Mouse (Mus musculus) kidney, postnatal 0 days (tissue): ENCODE measurements at regions not wholly inside any gene's neighbourhood (a gene's known extent, or its start where the extent isn't known, plus 50 kb on each side); places are given as distances from the start of the nearest gene placed in this dataset.

Experiments used
- ATAC-seq: fragments of 200-750 bp; cut with Nextera tagmentation; replicated peaks from 2 replicates; pipeline ENCODE4 v1.8.0; 2017; ENCODE audit warnings: low read depth, moderate number of reproducible peaks, moderate TSS enrichment, moderate library complexity; ENCODE audit not compliant: low FRiP score
- DNase-seq: peaks from one replicate; pipeline ENCODE4 v3.0.0-alpha.2; 2016; ENCODE audit warnings: low spot score
- H3K27ac ChIP-seq: fragments of 300-500 bp; sonication (generic); 2 replicates; pipeline ENCODE4 v1.5.1; 2014; ENCODE audit warnings: mild to moderate bottlenecking
- H3K27me3 ChIP-seq: fragments of 300-500 bp; sonication (generic); 2 replicates; pipeline ENCODE4 v1.6.1; 2014; ENCODE audit warnings: low read length, mixed read lengths; ENCODE audit not compliant: insufficient read depth
- H3K36me3 ChIP-seq: fragments of 300-500 bp; sonication (generic); 2 replicates; pipeline ENCODE4 v1.6.1; 2014; ENCODE audit warnings: low read length, mixed read lengths; ENCODE audit not compliant: insufficient read depth
- H3K4me1 ChIP-seq: fragments of 300-500 bp; sonication (generic); replicated peaks from 2 replicates; pipeline ENCODE4 v1.6.1; 2014; ENCODE audit warnings: antibody characterized with exemption, low read length, mixed read lengths; ENCODE audit not compliant: insufficient read depth
- H3K4me2 ChIP-seq: fragments of 300-500 bp; sonication (generic); 2 replicates; pipeline ENCODE4 v1.6.1; 2014; ENCODE audit warnings: mild to moderate bottlenecking, low read length, moderate library complexity, mixed read lengths
- H3K4me3 ChIP-seq: fragments of 300-500 bp; sonication (generic); replicated peaks from 2 replicates; pipeline ENCODE4 v1.5.1; 2014; ENCODE audit warnings: low read depth, low read length
- H3K9ac ChIP-seq: fragments of 300-500 bp; sonication (generic); 2 replicates; pipeline ENCODE4 v1.6.1; 2014; ENCODE audit warnings: low read depth, low read length
- H3K9me3 ChIP-seq: fragments of 300-500 bp; sonication (generic); replicated peaks from 2 replicates; pipeline ENCODE4 v1.6.1; 2016; ENCODE audit warnings: low read length, inconsistent platforms, mixed read lengths
- CTCF ChIP-seq: IDR thresholded peaks from 2 replicates; pipeline ENCODE4 v1.5.1; 2016; ENCODE audit warnings: antibody characterized with exemption, low read depth, mild to moderate bottlenecking, moderate library complexity
- WGBS: fragments of 180-500 bp; shearing (Covaris S2); extraction: QIAGEN DNeasy Blood & Tissue Kit; methylation state at CpG from one replicate; pipeline ENCODE4 v1.1.7; 2014; 5-methylcytosine and 5-hydroxymethylcytosine counted together

- no peak overlapping the region for H3K4me3 ChIP-seq
- H3K9me3 ChIP-seq: no peaks in the 10 kb centered on the region
- 30% methylated on average over 8 of the region's 8 CpGs for WGBS
- ATAC-seq: no peak
- H3K36me3 ChIP-seq: no peaks in the 10 kb centered on the region
- no peak overlapping the region for H3K4me2 ChIP-seq
- H3K27me3 ChIP-seq: 0 out of 2 replicates have a peak, but pooled peaks cover 2% of the 10 kb centered on the region
- H3K27ac ChIP-seq: no peak overlapping the region
- H3K9ac ChIP-seq: no peak overlapping the region
- no peaks in the 10 kb centered on the region for H3K4me1 ChIP-seq
- DNase-seq: peak; percentile 11
- TF ChIP-seq CTCF: no peak
These were observed 303.8 kb downstream of the Hlx start for GRCm38 (mm10) chr1:184428612-184429011.

GRCm38 (mm10) chr1:184428035-184428434, 304.4 kb downstream of the Hlx start:
- Histone ChIP-seq H3K4me1 (no peaks in the 10 kb centered on the region), H3K9me3 (no peaks in the 10 kb centered on the region), H3K9ac (no peak overlapping the region), H3K4me3 (no peak overlapping the region), H3K27me3 (0 out of 2 replicates have a peak, but pooled peaks cover 2% of the 10 kb centered on the region), H3K4me2 (no peak overlapping the region), H3K36me3 (no peaks in the 10 kb centered on the region), H3K27ac (no peak overlapping the region)
- ATAC-seq (no peak), DNase-seq (no peak)
- 72% methylated on average over 3 of the region's 3 CpGs for WGBS
- TF ChIP-seq CTCF: no peak

DNA sequence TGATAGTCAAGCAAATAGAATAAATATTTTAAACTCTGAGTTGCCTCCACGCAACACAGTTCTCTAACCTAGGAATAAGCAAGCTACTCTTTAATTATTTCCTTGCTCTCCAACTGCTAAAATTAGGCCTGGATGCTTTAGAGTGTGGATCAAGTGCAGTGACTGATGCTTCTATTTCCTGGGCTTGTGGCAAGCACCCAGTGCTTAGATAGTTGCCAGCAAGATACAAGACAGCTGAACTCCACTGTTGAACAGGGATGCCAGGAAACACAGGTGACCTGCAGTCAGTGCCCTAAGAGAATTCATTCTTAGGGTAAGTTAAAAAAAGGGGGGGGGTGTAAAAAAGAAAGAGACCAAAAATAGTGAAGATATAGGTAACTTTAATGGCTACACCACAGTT, 306.7 kb downstream of the Hlx start:
- WGBS: 93% methylated on average over 1 of the region's 1 CpGs
- no peak for DNase-seq
- Histone ChIP-seq H3K4me3 (no peak overlapping the region), H3K4me1 (no peaks in the 10 kb centered on the region), H3K4me2 (no peak overlapping the region), H3K27ac (no peak overlapping the region), H3K9me3 (no peaks in the 10 kb centered on the region), H3K9ac (no peak overlapping the region), H3K27me3 (0 out of 2 replicates have a peak, but pooled peaks cover 2% of the 10 kb centered on the region), H3K36me3 (no peaks in the 10 kb centered on the region)
- no peak for TF ChIP-seq CTCF
- ATAC-seq: no peak

DNA sequence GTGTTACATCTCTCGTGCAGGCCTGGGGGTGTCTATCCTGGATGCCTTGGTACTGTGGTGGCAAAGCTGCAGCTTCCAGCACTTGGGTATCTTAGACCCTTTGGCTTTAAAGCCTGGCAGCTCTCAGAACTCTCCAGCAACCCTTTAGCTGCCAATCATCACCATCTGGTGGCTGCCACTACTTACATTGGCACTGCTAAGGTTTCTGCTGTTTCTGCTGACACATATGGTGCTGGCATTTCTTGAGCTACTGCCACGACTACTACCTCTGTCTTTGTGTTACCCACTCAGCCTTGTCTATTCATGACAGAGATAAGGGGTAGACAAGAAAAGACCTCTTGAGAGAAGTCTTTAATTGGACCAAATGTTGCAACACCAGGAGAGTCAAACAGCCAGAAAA, 308.4 kb downstream of the Hlx start:
- no peak for TF ChIP-seq CTCF
- Histone ChIP-seq H3K27me3 (no peaks in the 10 kb centered on the region), H3K9me3 (no peaks in the 10 kb centered on the region), H3K9ac (no peak overlapping the region), H3K27ac (no peak overlapping the region), H3K4me3 (no peak overlapping the region), H3K36me3 (no peaks in the 10 kb centered on the region), H3K4me1 (no peaks in the 10 kb centered on the region), H3K4me2 (no peak overlapping the region)
- ATAC-seq (no peak), DNase-seq (no peak)
- 84% methylated on average over 2 of the region's 2 CpGs for WGBS

DNA sequence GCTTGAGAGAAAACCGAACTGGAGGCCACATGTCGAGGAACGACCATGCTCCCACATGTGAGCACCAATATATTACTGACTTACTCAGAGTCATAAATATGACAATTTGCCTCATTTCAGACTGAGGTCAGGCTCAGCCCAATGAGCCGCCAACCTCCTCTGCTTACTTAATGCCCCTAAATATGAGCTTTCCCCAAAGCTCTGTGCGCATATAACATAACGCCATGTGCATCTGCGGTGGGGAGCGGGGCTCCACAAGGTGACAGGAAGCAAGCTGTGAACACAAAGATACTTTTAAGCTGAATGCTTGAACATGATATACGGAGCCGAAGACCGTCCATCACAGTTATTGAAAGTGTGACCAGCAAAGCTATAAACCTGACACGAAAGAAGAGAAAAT, 319.8 kb downstream of the Hlx start:
- ATAC-seq: no peak
- no peak for TF ChIP-seq CTCF
- Histone ChIP-seq H3K36me3 (no peaks in the 10 kb centered on the region), H3K4me2 (no peak overlapping the region), H3K4me1 (no peaks in the 10 kb centered on the region), H3K27ac (no peak overlapping the region), H3K27me3 (no peaks in the 10 kb centered on the region), H3K9me3 (no peaks in the 10 kb centered on the region), H3K9ac (no peak overlapping the region), H3K4me3 (no peak overlapping the region)
- 33% methylated on average over 12 of the region's 12 CpGs for WGBS
- DNase-seq: no peak

DNA sequence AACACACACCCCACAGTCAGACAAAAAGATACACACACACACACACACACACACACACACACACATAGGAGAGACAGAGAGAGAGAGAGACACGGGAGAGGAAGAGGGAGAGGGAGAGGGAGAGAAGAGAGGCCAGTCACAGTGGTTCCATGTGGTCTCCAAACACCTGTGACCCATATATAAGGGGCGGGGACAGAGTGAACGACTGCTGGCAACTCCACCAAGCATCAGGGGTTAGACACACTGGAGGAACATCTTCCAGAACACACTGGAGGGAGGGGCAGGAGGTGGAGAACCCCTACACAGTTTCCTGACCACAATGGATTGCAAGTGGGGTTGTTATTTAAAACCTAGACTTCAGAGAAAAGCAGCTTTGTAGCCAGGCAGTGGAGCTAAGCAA, 321.4 kb downstream of the Hlx start:
- ATAC-seq: no peak

DNA sequence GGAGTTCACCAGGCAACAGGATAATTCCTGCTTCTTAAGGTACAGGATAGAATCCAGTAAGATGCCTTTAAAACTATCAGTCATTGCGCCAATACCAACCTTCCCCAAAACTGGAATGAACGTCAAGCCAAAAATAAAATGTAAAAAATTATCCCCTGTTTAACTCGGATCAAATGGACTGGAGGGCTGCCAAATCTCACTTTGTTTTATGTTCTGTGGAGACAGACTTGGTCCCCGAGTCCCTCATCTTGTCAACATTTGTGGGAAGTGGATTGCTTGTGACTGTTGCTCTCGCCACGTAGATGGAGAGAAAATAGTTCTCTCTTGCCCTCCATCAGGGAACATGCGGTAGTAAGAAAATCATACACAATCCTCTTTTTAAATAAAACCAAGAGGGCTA, 322.4 kb downstream of the Hlx start:
- 57% methylated on average over 7 of the region's 7 CpGs for WGBS
- Histone ChIP-seq H3K9me3 (no peaks in the 10 kb centered on the region), H3K4me3 (no peak overlapping the region), H3K4me2 (no peak overlapping the region), H3K27ac (no peak overlapping the region), H3K36me3 (no peaks in the 10 kb centered on the region), H3K4me1 (no peaks in the 10 kb centered on the region), H3K27me3 (no peaks in the 10 kb centered on the region), H3K9ac (no peak overlapping the region)
- DNase-seq: peak; percentile 14
- TF ChIP-seq CTCF: no peak
- no peak for ATAC-seq

More for the DNA sequence above, 321.4 kb downstream of the Hlx start:
- Histone ChIP-seq H3K9ac (no peak overlapping the region), H3K4me1 (no peaks in the 10 kb centered on the region), H3K4me2 (no peak overlapping the region), H3K27me3 (no peaks in the 10 kb centered on the region), H3K36me3 (no peaks in the 10 kb centered on the region), H3K27ac (no peak overlapping the region), H3K4me3 (no peak overlapping the region), H3K9me3 (no peaks in the 10 kb centered on the region)
- WGBS: 44% methylated on average over 3 of the region's 3 CpGs
- TF ChIP-seq CTCF: no peak
- no peak for DNase-seq
